Mouse (Mus musculus): Measurements from ENCODE around the gene Coq2.

DNA sequence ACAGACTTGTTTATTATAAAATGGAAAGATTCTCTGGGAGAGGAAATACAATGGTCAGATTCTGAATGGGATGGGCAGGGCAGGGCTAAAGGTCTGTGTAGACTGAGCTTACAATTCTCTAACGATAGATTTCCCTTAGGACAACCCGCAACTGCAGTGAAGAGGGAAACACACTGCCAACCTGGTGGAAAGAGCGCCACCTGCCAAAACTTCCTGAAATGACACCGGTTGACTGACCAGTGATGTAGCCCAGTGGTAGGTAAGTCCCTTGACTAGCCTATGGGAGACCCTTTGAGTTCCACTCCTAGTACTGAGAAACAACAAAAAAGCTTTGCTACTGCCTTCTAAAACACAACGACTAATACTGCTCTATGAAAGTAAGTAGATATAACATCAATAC is 3.5 kb downstream of the Coq2 start:
- no peak for TF ChIP-seq GATA1 (IDR thresholded peaks at IDR 0.05; ENCODE audit: low read depth, low read length)
- TF ChIP-seq MXI1 (IDR thresholded peaks at IDR 0.05; ENCODE audit: low read depth, low read length) = no peak
- TF ChIP-seq MAX (IDR thresholded peaks at IDR 0.05; ENCODE audit: low read length) = no peak
- no peak for TF ChIP-seq EP300 (IDR thresholded peaks at IDR 0.05; ENCODE audit: low read depth in 1 of 2, low read length in 2 of 2)
- TF ChIP-seq CTCF (IDR thresholded peaks at IDR 0.05 in 2 of 3, conservative IDR thresholded peaks at IDR 0.05 in 1 of 3; ENCODE audit: control insufficient read depth in 1 of 3, insufficient read depth in 1 of 3, low read depth in 2 of 3, low read length in 3 of 3, poor library complexity in 1 of 3, severe bottlenecking in 1 of 3) = peak; percentile 66 to 80 (median 72)
- TF ChIP-seq POLR2A (IDR thresholded peaks at IDR 0.05; ENCODE audit: control insufficient read depth in 1 of 2, insufficient read depth in 1 of 2, low read depth in 1 of 2, low read length in 2 of 2, poor library complexity in 1 of 2) = no peak
